Mouse (Mus musculus) CH12.LX (cell line): ENCODE measurements around the gene Apon. TPM values are rescaled to one million over a fixed set of nuclear protein-coding genes. Genes with fewer than 3 reads are reported as not detected.

ENCODE experiments used
- ETS1 ChIP-seq: conservative IDR thresholded peaks from 2 replicates; pipeline ENCODE4 v1.6.1; 2012; ENCODE audit warnings: low read depth, mild to moderate bottlenecking, inconsistent platforms, low read length, improper control_type of control experiment, moderate library complexity
- MAFK ChIP-seq: IDR thresholded peaks from 2 replicates; pipeline ENCODE4 v1.6.1; 2011; ENCODE audit warnings: low read length, improper control_type of control experiment; ENCODE audit not compliant: insufficient replicate concordance
- MAX ChIP-seq: IDR thresholded peaks from 2 replicates; pipeline ENCODE4 v1.6.1; 2011; ENCODE audit warnings: low read length, improper control_type of control experiment
- MAZ ChIP-seq: IDR thresholded peaks from 2 replicates; pipeline ENCODE4 v1.6.1; 2012; ENCODE audit warnings: low read depth, mild to moderate bottlenecking, inconsistent platforms, low read length, improper control_type of control experiment, moderate library complexity
- MXI1 ChIP-seq: IDR thresholded peaks from 2 replicates; pipeline ENCODE4 v1.6.1; 2011; ENCODE audit warnings: mild to moderate bottlenecking, low read depth, low read length, improper control_type of control experiment
- RAD21 ChIP-seq: IDR thresholded peaks from 2 replicates; pipeline ENCODE4 v1.6.1; 2011; ENCODE audit warnings: low read depth, mild to moderate bottlenecking, low read length, improper control_type of control experiment, moderate library complexity
- SIN3A ChIP-seq: IDR thresholded peaks from 2 replicates; pipeline ENCODE4 v1.6.1; 2012; ENCODE audit warnings: low read length, improper control_type of control experiment, inconsistent platforms
- UBTF ChIP-seq: IDR thresholded peaks from 2 replicates; pipeline ENCODE4 v1.6.1; 2012; ENCODE audit warnings: low read depth, mild to moderate bottlenecking, inconsistent platforms, low read length, improper control_type of control experiment, moderate library complexity
- USF2 ChIP-seq: conservative IDR thresholded peaks from 2 replicates; pipeline ENCODE4 v1.6.1; 2011; ENCODE audit warnings: low read depth, low read length, improper control_type of control experiment
- polyA plus RNA-seq: library from polyadenylated mRNA; unstranded; fragments of >175 nt; gene quantifications from 2 replicates; pipeline ENCODE4 v1.2.1, GENCODE M21; 2012; ENCODE audit warnings: low read depth; ENCODE audit not compliant: insufficient read length
- total RNA-seq, 2 experiments: library from RNA; depleted of rRNA; stranded (reverse); fragments of 300-350 nt in 1 of 2; fragments of >200 nt in 1 of 2; gene quantifications; 2 replicates each; pipeline ENCODE4 v1.2.3; 2012 to 2014

Apon gene
- total and polyA plus RNA-seq, 3 experiments, result 0.30 to 0.80 (median 0.62) TPM

- TF ChIP-seq SIN3A (peak; percentile 83), USF2 (no peak), MAFK (no peak), ETS1 (peak; percentile 20; the same call in 1 of the 2 replicates), MAZ (peak; percentile 83; the same call in 1 of the 2 replicates), MXI1 (peak; percentile 68), MAX (peak; percentile 60; the same call in 1 of the 2 replicates), UBTF (no peak), RAD21 (no peak)
Measured at GRCm38 (mm10) chr10:128303126-128304021, 49.5 kb downstream of the Apon start, which contains the start of gene Pan2 (continued).

Other genes starting within 250 kb of the Apon start
Only the 20 nearest of the 25 such genes appear.
- gene Ptges3, start 195.1 kb upstream of the Apon start, total RNA-seq (2012; rRNA removed), result 124 and 176 TPM in 2 replicates
- 196 and 210 TPM in 2 replicates for gene Ptges3, start 195.1 kb upstream of the Apon start, total RNA-seq (2014; rRNA removed)
- gene Ptges3, start 195.1 kb upstream of the Apon start, polyA plus RNA-seq, result 247 and 274 TPM in 2 replicates
- 1,695 and 1,781 TPM in 2 replicates for gene Atp5b, start 170.8 kb upstream of the Apon start, total RNA-seq (2012; rRNA removed)
- gene Atp5b, start 170.8 kb upstream of the Apon start, total RNA-seq (2014; rRNA removed), result 1,737 and 1,775 TPM in 2 replicates
- gene Atp5b, start 170.8 kb upstream of the Apon start, polyA plus RNA-seq, result 1,504 and 1,607 TPM in 2 replicates
- gene Baz2a, start 162.5 kb upstream of the Apon start, total RNA-seq (2012; rRNA removed), result 11.8 and 12.8 TPM in 2 replicates
- 4.5 and 5.4 TPM in 2 replicates for gene Baz2a, start 162.5 kb upstream of the Apon start, total RNA-seq (2014; rRNA removed)
- 29.5 and 34.0 TPM in 2 replicates for gene Baz2a, start 162.5 kb upstream of the Apon start, polyA plus RNA-seq
- gene Rbms2, start 73.8 kb upstream of the Apon start, total RNA-seq (2012; rRNA removed), result 9.4 and 9.8 TPM in 2 replicates
- 8.5 and 9.1 TPM in 2 replicates for gene Rbms2, start 73.8 kb upstream of the Apon start, total RNA-seq (2014; rRNA removed)
- gene Rbms2, start 73.8 kb upstream of the Apon start, polyA plus RNA-seq, result 36.6 and 48.2 TPM in 2 replicates
- gene Gls2, start 59.6 kb upstream of the Apon start, total RNA-seq (2012; rRNA removed), result 1.8 and 2.2 TPM in 2 replicates
- gene Gls2, start 59.6 kb upstream of the Apon start, total RNA-seq (2014; rRNA removed), result 1.9 and 2.0 TPM in 2 replicates
- 0.86 and 1.8 TPM in 2 replicates for gene Gls2, start 59.6 kb upstream of the Apon start, polyA plus RNA-seq
- gene Spryd4, start 42.3 kb upstream of the Apon start, total RNA-seq (2012; rRNA removed), result 24.2 and 32.4 TPM in 2 replicates
- gene Spryd4, start 42.3 kb upstream of the Apon start, total RNA-seq (2014; rRNA removed), result 48.8 and 50.2 TPM in 2 replicates
- gene Spryd4, start 42.3 kb upstream of the Apon start, polyA plus RNA-seq, result 38.6 and 39.2 TPM in 2 replicates
- not detected in 2 replicates for gene Mip, start 28.3 kb upstream of the Apon start, total RNA-seq (2012; rRNA removed)
- gene Mip, start 28.3 kb upstream of the Apon start, total RNA-seq (2014; rRNA removed), result not detected in 2 replicates
- not detected in 2 replicates for gene Mip, start 28.3 kb upstream of the Apon start, polyA plus RNA-seq
- gene Timeless, start 22.0 kb upstream of the Apon start, total RNA-seq (2012; rRNA removed), result 47.2 and 51.5 TPM in 2 replicates
- 31.7 and 38.6 TPM in 2 replicates for gene Timeless, start 22.0 kb upstream of the Apon start, total RNA-seq (2014; rRNA removed)
- gene Timeless, start 22.0 kb upstream of the Apon start, polyA plus RNA-seq, result 65.9 and 80.3 TPM in 2 replicates
- gene Apof, start 14.6 kb downstream of the Apon start, total RNA-seq (2012; rRNA removed), result 1.0 and 1.3 TPM in 2 replicates
- 0.63 and 0.66 TPM in 2 replicates for gene Apof, start 14.6 kb downstream of the Apon start, total RNA-seq (2014; rRNA removed)
- 0.99 and 1.1 TPM in 2 replicates for gene Apof, start 14.6 kb downstream of the Apon start, polyA plus RNA-seq
- 12.5 and 14.6 TPM in 2 replicates for gene Stat2, start 16.5 kb downstream of the Apon start, total RNA-seq (2012; rRNA removed)
- gene Stat2, start 16.5 kb downstream of the Apon start, total RNA-seq (2014; rRNA removed), result 2.7 and 3.3 TPM in 2 replicates
- gene Stat2, start 16.5 kb downstream of the Apon start, polyA plus RNA-seq, result 11.6 and 12.5 TPM in 2 replicates
- gene Il23a, start 44.7 kb downstream of the Apon start, total RNA-seq (2012; rRNA removed), result 1.2 and 3.6 TPM in 2 replicates
- 0.32 and 0.41 TPM in 2 replicates for gene Il23a, start 44.7 kb downstream of the Apon start, total RNA-seq (2014; rRNA removed)
- gene Il23a, start 44.7 kb downstream of the Apon start, polyA plus RNA-seq, result 0.30 and 0.49 TPM in 2 replicates
- 8.1 and 11.0 TPM in 2 replicates for gene Pan2, start 49.2 kb downstream of the Apon start, total RNA-seq (2012; rRNA removed)
- 9.4 and 10.6 TPM in 2 replicates for gene Pan2, start 49.2 kb downstream of the Apon start, total RNA-seq (2014; rRNA removed)
- gene Pan2, start 49.2 kb downstream of the Apon start, polyA plus RNA-seq, result 16.1 and 18.5 TPM in 2 replicates
- gene Cnpy2, start 68.4 kb downstream of the Apon start, total RNA-seq (2012; rRNA removed), result 91.0 and 111 TPM in 2 replicates
- 64.9 and 72.0 TPM in 2 replicates for gene Cnpy2, start 68.4 kb downstream of the Apon start, total RNA-seq (2014; rRNA removed)
- 98.9 and 107 TPM in 2 replicates for gene Cnpy2, start 68.4 kb downstream of the Apon start, polyA plus RNA-seq
- 145 and 149 TPM in 2 replicates for gene Cs, start 83.6 kb downstream of the Apon start, total RNA-seq (2012; rRNA removed)
- 131 and 137 TPM in 2 replicates for gene Cs, start 83.6 kb downstream of the Apon start, total RNA-seq (2014; rRNA removed)
- 214 and 240 TPM in 2 replicates for gene Cs, start 83.6 kb downstream of the Apon start, polyA plus RNA-seq
- 8.4 and 11.1 TPM in 2 replicates for gene Coq10a, start 114.9 kb downstream of the Apon start, total RNA-seq (2012; rRNA removed)
- 5.7 and 7.7 TPM in 2 replicates for gene Coq10a, start 114.9 kb downstream of the Apon start, total RNA-seq (2014; rRNA removed)
- 8.6 and 12.1 TPM in 2 replicates for gene Coq10a, start 114.9 kb downstream of the Apon start, polyA plus RNA-seq
- gene Ankrd52, start 123.0 kb downstream of the Apon start, total RNA-seq (2012; rRNA removed), result 15.3 and 15.8 TPM in 2 replicates
- gene Ankrd52, start 123.0 kb downstream of the Apon start, total RNA-seq (2014; rRNA removed), result 3.5 and 4.3 TPM in 2 replicates
- gene Ankrd52, start 123.0 kb downstream of the Apon start, polyA plus RNA-seq, result 45.9 and 51.0 TPM in 2 replicates
- gene Slc39a5, start 147.1 kb downstream of the Apon start, total RNA-seq (2012; rRNA removed), result 0.21 TPM in 1 of 2 replicates, not detected in the other
- not detected in 2 replicates for gene Slc39a5, start 147.1 kb downstream of the Apon start, total RNA-seq (2014; rRNA removed)
- 0.11 TPM in 1 of 2 replicates, not detected in the other for gene Slc39a5, start 147.1 kb downstream of the Apon start, polyA plus RNA-seq
- gene Nabp2, start 157.4 kb downstream of the Apon start, total RNA-seq (2012; rRNA removed), result 43.7 and 45.8 TPM in 2 replicates
- 40.3 and 46.9 TPM in 2 replicates for gene Nabp2, start 157.4 kb downstream of the Apon start, total RNA-seq (2014; rRNA removed)
- 123 and 147 TPM in 2 replicates for gene Nabp2, start 157.4 kb downstream of the Apon start, polyA plus RNA-seq
- 19.9 and 20.1 TPM in 2 replicates for gene Rnf41, start 157.6 kb downstream of the Apon start, total RNA-seq (2012; rRNA removed)
- gene Rnf41, start 157.6 kb downstream of the Apon start, total RNA-seq (2014; rRNA removed), result 15.3 and 15.9 TPM in 2 replicates
- gene Rnf41, start 157.6 kb downstream of the Apon start, polyA plus RNA-seq, result 17.4 TPM in 2 replicates
- 20.2 and 24.8 TPM in 2 replicates for gene Smarcc2, start 205.2 kb downstream of the Apon start, total RNA-seq (2012; rRNA removed)
- gene Smarcc2, start 205.2 kb downstream of the Apon start, total RNA-seq (2014; rRNA removed), result 6.1 and 7.5 TPM in 2 replicates
- 39.8 and 42.6 TPM in 2 replicates for gene Smarcc2, start 205.2 kb downstream of the Apon start, polyA plus RNA-seq